Mouse (Mus musculus) hindbrain, embryonic 11.5 days (tissue): ENCODE data around the gene Adam22. TPM values are rescaled to one million over a fixed set of nuclear protein-coding genes. Genes with fewer than 3 reads are reported as not detected.
A peak's percentile ranks its signal among the peaks of the same experiment; 100 is the strongest.

Source experiments
- ATAC-seq: fragments of 200-750 bp; cut with Nextera tagmentation; 2 replicates; pipeline ENCODE4 v1.8.0; 2017; ENCODE audit warnings: mild to moderate bottlenecking, moderate TSS enrichment, moderate library complexity; ENCODE audit not compliant: low FRiP score
- DNase-seq: peaks from one replicate; pipeline ENCODE4 v3.0.0-alpha.2; 2015; ENCODE audit warnings: low spot score
- H3K27ac ChIP-seq: fragments of 300-500 bp; sonication (generic); 2 replicates; pipeline ENCODE4 v1.5.1; 2014; ENCODE audit warnings: mild to moderate bottlenecking, low read depth, low read length
- H3K27me3 ChIP-seq: fragments of 300-500 bp; sonication (generic); 2 replicates; pipeline ENCODE4 v1.6.1; 2014; ENCODE audit warnings: mild to moderate bottlenecking, low read length, moderate library complexity, mixed read lengths; ENCODE audit not compliant: control insufficient read depth, insufficient read depth
- H3K36me3 ChIP-seq: fragments of 300-500 bp; sonication (generic); 2 replicates; pipeline ENCODE4 v1.6.1; 2014; ENCODE audit warnings: mild to moderate bottlenecking, low read length, moderate library complexity, mixed read lengths; ENCODE audit not compliant: control insufficient read depth, insufficient read depth
- H3K4me1 ChIP-seq: fragments of 300-500 bp; sonication (generic); replicated peaks from 2 replicates; pipeline ENCODE4 v1.6.1; 2014; ENCODE audit warnings: low read length, mixed read lengths; ENCODE audit not compliant: control insufficient read depth, insufficient read depth
- H3K4me2 ChIP-seq: fragments of 300-500 bp; sonication (generic); replicated peaks from 2 replicates; pipeline ENCODE4 v1.6.1; 2014; ENCODE audit warnings: mild to moderate bottlenecking, low read depth, low read length
- H3K4me3 ChIP-seq: fragments of 300-500 bp; sonication (generic); 2 replicates; pipeline ENCODE4 v1.5.1; 2014; ENCODE audit warnings: low read depth, low read length
- H3K9ac ChIP-seq: fragments of 300-500 bp; sonication (generic); 2 replicates; pipeline ENCODE4 v1.6.1; 2014; ENCODE audit warnings: low read depth, low read length
- H3K9me3 ChIP-seq: fragments of 300-500 bp; sonication (generic); 2 replicates; pipeline ENCODE4 v1.6.1; 2016; ENCODE audit warnings: low read length; ENCODE audit not compliant: control insufficient read depth
- WGBS: fragments of 180-500 bp; shearing (Covaris S2); extraction: QIAGEN DNeasy Blood & Tissue Kit; methylation state at CpG from one replicate; pipeline ENCODE4 v1.1.7; 2014; 5-methylcytosine and 5-hydroxymethylcytosine counted together
- polyA plus RNA-seq: library from polyadenylated mRNA; unstranded; fragments of >200 nt; fragmentation: Nextera tagmentation; extraction: Ambion mirVana; gene quantifications from 2 replicates; pipeline ENCODE4 v1.2.1, GENCODE M21; 2014

The Adam22 gene
- polyA plus RNA-seq, 1 experiment from 2014 or later = 15.9 TPM

GRCm38 (mm10) chr5:8368781-8369180 lies 821 bp upstream of the Adam22 start:
- Histone ChIP-seq H3K4me2 (no peak overlapping the region; the same call in 1 of the 2 replicates), H3K27me3 (no peaks in the 10 kb centered on the region), H3K9ac (no peak overlapping the region), H3K4me3 (no peak overlapping the region), H3K36me3 (no peaks in the 10 kb centered on the region), H3K27ac (no peak overlapping the region), H3K9me3 (no peaks in the 10 kb centered on the region), H3K4me1 (no peaks in the 10 kb centered on the region)
- ATAC-seq = no peak
- DNase-seq = no peak
- WGBS = 84% methylated on average over 5 of the region's 5 CpGs

GRCm38 (mm10) chr5:8368328-8368692 lies 350 bp upstream of the Adam22 start:
- Histone ChIP-seq H3K4me1 (no peaks in the 10 kb centered on the region), H3K4me3 (peak overlapping the region; percentile 72), H3K4me2 (peak overlapping the region; percentile 79), H3K9ac (no peak overlapping the region), H3K27ac (no peak overlapping the region), H3K27me3 (no peaks in the 10 kb centered on the region), H3K9me3 (no peaks in the 10 kb centered on the region), H3K36me3 (no peaks in the 10 kb centered on the region)
- ATAC-seq (peak; percentile 25), DNase-seq (no peak)
- 44% methylated on average over 7 of the region's 7 CpGs for WGBS

GRCm38 (mm10) chr5:8366771-8367613 lies 968 bp downstream of the Adam22 start:
- H3K4me2 ChIP-seq = peak overlapping the region; percentile 79
- peak overlapping the region; percentile 80 for H3K9ac ChIP-seq
- peak overlapping the region; percentile 72 for H3K4me3 ChIP-seq
- H3K4me1 ChIP-seq = no peaks in the 10 kb centered on the region
- ATAC-seq (peak; percentile 64), DNase-seq (peak; percentile 54)
- 2% methylated on average over 24 of the region's 25 CpGs for WGBS
- H3K27ac ChIP-seq = peak overlapping the region; percentile 79; the same call in 1 of the 2 replicates
- H3K9me3 ChIP-seq = no peaks in the 10 kb centered on the region
- no peaks in the 10 kb centered on the region for H3K36me3 ChIP-seq
- no peaks in the 10 kb centered on the region for H3K27me3 ChIP-seq

GRCm38 (mm10) chr5:8362361-8362760 lies 5.6 kb downstream of the Adam22 start:
- 72% methylated on average over 1 of the region's 1 CpGs for WGBS
- ATAC-seq = no peak
- H3K4me2 ChIP-seq = no peak overlapping the region
- no peak overlapping the region for H3K4me3 ChIP-seq
- H3K27ac ChIP-seq = no peak overlapping the region
- H3K9me3 ChIP-seq = no peaks in the 10 kb centered on the region
- no peak overlapping the region for H3K9ac ChIP-seq
- no peaks in the 10 kb centered on the region for H3K4me1 ChIP-seq
- H3K36me3 ChIP-seq = no peaks in the 10 kb centered on the region
- peak; percentile 9 for DNase-seq
- H3K27me3 ChIP-seq = no peaks in the 10 kb centered on the region

- Histone ChIP-seq H3K27ac (no peak overlapping the region), H3K27me3 (no peaks in the 10 kb centered on the region), H3K4me2 (no peak overlapping the region), H3K9me3 (no peaks in the 10 kb centered on the region), H3K4me1 (no peaks in the 10 kb centered on the region), H3K9ac (no peak overlapping the region), H3K36me3 (no peaks in the 10 kb centered on the region), H3K4me3 (no peak overlapping the region)
- ATAC-seq = no peak
- WGBS = 77% methylated on average over 8 of the region's 8 CpGs
- no peak for DNase-seq
Observed at GRCm38 (mm10) chr5:8357677-8358076, 10.3 kb downstream of the Adam22 start.

GRCm38 (mm10) chr5:8356885-8357651 lies 10.9 kb downstream of the Adam22 start:
- no peak for ATAC-seq
- H3K4me1 ChIP-seq = no peaks in the 10 kb centered on the region
- H3K9ac ChIP-seq = no peak overlapping the region
- no peaks in the 10 kb centered on the region for H3K27me3 ChIP-seq
- H3K27ac ChIP-seq = no peak overlapping the region
- no peaks in the 10 kb centered on the region for H3K36me3 ChIP-seq
- no peak for DNase-seq
- H3K9me3 ChIP-seq = no peaks in the 10 kb centered on the region
- WGBS = 60% methylated on average over 13 of the region's 13 CpGs
- no peak overlapping the region for H3K4me2 ChIP-seq
- no peak overlapping the region for H3K4me3 ChIP-seq

- Histone ChIP-seq H3K4me1 (no peaks in the 10 kb centered on the region), H3K9ac (no peak overlapping the region), H3K9me3 (no peaks in the 10 kb centered on the region), H3K36me3 (no peaks in the 10 kb centered on the region), H3K27ac (no peak overlapping the region), H3K4me3 (no peak overlapping the region), H3K4me2 (no peak overlapping the region), H3K27me3 (no peaks in the 10 kb centered on the region)
- ATAC-seq (no peak), DNase-seq (no peak)
- WGBS = 64% methylated on average over 2 of the region's 2 CpGs
Observed at GRCm38 (mm10) chr5:8356326-8356725, 11.6 kb downstream of the Adam22 start.

GRCm38 (mm10) chr5:8349557-8349956 lies 18.4 kb downstream of the Adam22 start:
- Histone ChIP-seq H3K27me3 (no peaks in the 10 kb centered on the region), H3K36me3 (no peaks in the 10 kb centered on the region), H3K27ac (no peak overlapping the region), H3K4me3 (no peak overlapping the region), H3K4me1 (no peaks in the 10 kb centered on the region), H3K4me2 (no peak overlapping the region), H3K9ac (no peak overlapping the region), H3K9me3 (no peaks in the 10 kb centered on the region)
- 83% methylated on average over 10 of the region's 10 CpGs for WGBS
- DNase-seq (no peak), ATAC-seq (no peak)
